Mouse (Mus musculus) heart, embryonic 13.5 days (tissue): ENCODE data around the gene Lypd6. TPM values are rescaled to one million over a fixed set of nuclear protein-coding genes. Genes with fewer than 3 reads are reported as not detected.

Experiments
- ATAC-seq: fragments of 200-750 bp; cut with Nextera tagmentation; 2 replicates; pipeline ENCODE4 v1.8.0; 2017; ENCODE audit warnings: moderate TSS enrichment; ENCODE audit not compliant: insufficient number of reproducible peaks, low FRiP score, low TSS enrichment; ENCODE audit errors: extremely low read depth
- H3K27ac ChIP-seq: fragments of 300-500 bp; sonication (generic); replicated peaks from 2 replicates; pipeline ENCODE4 v1.5.1; 2015; ENCODE audit warnings: moderate library complexity, mild to moderate bottlenecking, inconsistent platforms
- H3K27me3 ChIP-seq: fragments of 300-500 bp; sonication (generic); replicated peaks from 2 replicates; pipeline ENCODE4 v1.6.1; 2015; ENCODE audit warnings: mild to moderate bottlenecking, inconsistent platforms
- H3K36me3 ChIP-seq: fragments of 300-500 bp; sonication (generic); 2 replicates; pipeline ENCODE4 v1.6.1; 2015; ENCODE audit warnings: mild to moderate bottlenecking, inconsistent platforms
- H3K4me1 ChIP-seq: fragments of 300-500 bp; sonication (generic); 2 replicates; pipeline ENCODE4 v1.6.1; 2015; ENCODE audit warnings: inconsistent platforms
- H3K4me2 ChIP-seq: fragments of 300-500 bp; sonication (generic); 2 replicates; pipeline ENCODE4 v1.6.1; 2015; ENCODE audit warnings: inconsistent platforms, mild to moderate bottlenecking, moderate library complexity
- H3K4me3 ChIP-seq: fragments of 300-500 bp; sonication (generic); 2 replicates; pipeline ENCODE4 v1.5.1; 2015; ENCODE audit warnings: moderate library complexity, mild to moderate bottlenecking, inconsistent platforms
- H3K9ac ChIP-seq: fragments of 300-500 bp; sonication (generic); 2 replicates; pipeline ENCODE4 v1.6.1; 2015; ENCODE audit warnings: inconsistent platforms, mild to moderate bottlenecking, moderate library complexity
- H3K9me3 ChIP-seq: fragments of 300-500 bp; sonication (generic); 2 replicates; pipeline ENCODE4 v1.6.1; 2016; ENCODE audit warnings: inconsistent platforms
- WGBS: fragments of 180-500 bp; shearing (Covaris S2); methylation state at CpG from one replicate; pipeline ENCODE4 v1.1.7; 2015; ENCODE audit warnings: mixed read lengths; 5-methylcytosine and 5-hydroxymethylcytosine counted together
- polyA plus RNA-seq: library from polyadenylated mRNA; unstranded; fragments of >200 nt; fragmentation: Nextera tagmentation; extraction: Ambion mirVana; gene quantifications from 2 replicates; pipeline ENCODE4 v1.2.1, GENCODE M21; 2015

Gene Lypd6
- polyA plus RNA-seq, 1 experiment from 2014 or later, result 3.5 TPM

GRCm38 (mm10) chr2:50233491-50233890 lies 167.3 kb downstream of the Lypd6 start:
- no peak for ATAC-seq
- 0 out of 2 replicates have a peak, but pooled peaks cover 8% of the 10 kb centered on the region for H3K4me1 ChIP-seq
- H3K9ac ChIP-seq, result no peak overlapping the region
- no peaks in the 10 kb centered on the region for H3K36me3 ChIP-seq
- no peaks in the 10 kb centered on the region for H3K27me3 ChIP-seq
- no peak overlapping the region for H3K27ac ChIP-seq
- no peak overlapping the region for H3K4me3 ChIP-seq
- no peak overlapping the region for H3K4me2 ChIP-seq
- peaks cover 7% of the 10 kb centered on the region for H3K9me3 ChIP-seq
- 67% methylated on average over 8 of the region's 8 CpGs for WGBS

Other genes starting within 250 kb of the Lypd6 start
- gene Mmadhc, start 230.4 kb downstream of the Lypd6 start, polyA plus RNA-seq, result 125 and 142 TPM in 2 replicates